11 mouse cellular contexts compared by ENCODE assay signal in genomic region chr13:76896457-76896790, GRCm38 (mm10).
DNase-seq lines count a peak whose midpoint lies in the region.
"Had no signal": no experiment of that assay in that cellular context is flagged by ENCODE, and none has a peak within 500 bp of the region (broad histone marks: within the 10 kb centered on the region; RNA-seq: fewer than 3 reads in every experiment).

No protein-coding gene starts in this region.

- peak; percentile 18 for DNase-seq in NIH3T3 (ENCODE audit: low read depth)
- DNase-seq in brain, adult 2 months (ENCODE audit: low read depth, low spot score), result peak; percentile 58
- DNase-seq in telencephalon, adult 2 months (ENCODE audit: low read depth, low spot score), result peak; percentile 50
- DNase-seq in right cerebral cortex, postnatal 10 days (ENCODE audit: low spot score in 2 of 2), result no peak
- DNase-seq in lung, postnatal 14 days, result no peak
- DNase-seq: adrenal gland, adult 8-10 months; adrenal gland, postnatal 14 days; adrenal gland, postnatal 36 days; cerebellum, adult 11 months; cerebellum, adult 9-11 months; cerebellum, postnatal 25 days had no signal

Comparison
In these comparisons a context has a peak if more than half of its experiments do, and no peak if none do; other contexts are left out.
1. DNase-seq: peak in NIH3T3 (single experiment), brain, adult 2 months (single experiment) and telencephalon, adult 2 months (single experiment); none in right cerebral cortex, postnatal 10 days (0 of 2) and lung, postnatal 14 days (single experiment).